Mouse (Mus musculus) ES-Bruce4 (cell line): ENCODE measurements at regions not wholly inside any gene's neighbourhood (a gene's known extent, or its start where the extent isn't known, plus 50 kb on each side); places are given as distances from the start of the nearest gene placed in this dataset.

Experiments used
- CTCF ChIP-seq: IDR thresholded peaks from one replicate; pipeline ENCODE4 v1.8.1; 2011; ENCODE audit warnings: low read depth, low read length
- EP300 ChIP-seq: IDR thresholded peaks from 2 replicates; pipeline ENCODE4 v1.6.1; 2011; ENCODE audit warnings: low read depth, low read length; ENCODE audit not compliant: insufficient read depth

DNA sequence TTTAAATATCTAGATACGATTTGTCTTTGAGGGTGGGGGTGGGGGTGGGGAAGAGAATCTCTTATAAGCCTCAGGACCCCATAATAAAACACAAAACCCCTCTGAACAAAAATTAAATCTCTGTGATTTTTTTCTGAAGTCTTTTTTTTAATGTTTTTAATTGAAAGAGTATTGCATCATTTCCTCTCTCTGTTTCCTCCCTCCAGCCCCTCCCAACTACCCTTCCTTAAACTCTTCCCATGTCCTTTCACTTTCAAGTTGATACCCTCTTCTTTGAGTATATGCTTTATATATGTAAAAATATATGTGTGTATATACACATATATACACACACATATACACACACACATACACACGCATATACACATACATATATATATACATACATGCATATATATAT lies 58.6 kb upstream of the Mbip start:
- no peak for TF ChIP-seq CTCF
- TF ChIP-seq EP300 = no peak
